Mouse (Mus musculus) intestine, postnatal 0 days (tissue): ENCODE results near the gene Lrrc51. TPM values are rescaled to one million over a fixed set of nuclear protein-coding genes. Genes with fewer than 3 reads are reported as not detected.

Source experiments
- ATAC-seq: fragments of 200-750 bp; cut with Nextera tagmentation; 2 replicates; pipeline ENCODE4 v1.8.0; 2017; ENCODE audit warnings: mild to moderate bottlenecking, moderate TSS enrichment, moderate library complexity
- H3K27ac ChIP-seq: fragments of 300-500 bp; sonication (generic); 2 replicates; pipeline ENCODE4 v1.5.1; 2014; ENCODE audit warnings: mild to moderate bottlenecking, low read depth, low read length, moderate library complexity
- H3K27me3 ChIP-seq: fragments of 300-500 bp; sonication (generic); replicated peaks from 2 replicates; pipeline ENCODE4 v1.6.1; 2014; ENCODE audit warnings: low read length, mixed read lengths; ENCODE audit not compliant: control insufficient read depth, insufficient read depth
- H3K36me3 ChIP-seq: fragments of 300-500 bp; sonication (generic); 2 replicates; pipeline ENCODE4 v1.6.1; 2014; ENCODE audit warnings: mild to moderate bottlenecking, moderate library complexity; ENCODE audit not compliant: control insufficient read depth, insufficient read depth
- H3K4me1 ChIP-seq: fragments of 300-500 bp; sonication (generic); replicated peaks from 2 replicates; pipeline ENCODE4 v1.6.1; 2014; ENCODE audit warnings: antibody characterized with exemption, low read length, mixed read lengths; ENCODE audit not compliant: control insufficient read depth, insufficient read depth
- H3K4me2 ChIP-seq: fragments of 300-500 bp; sonication (generic); replicated peaks from 2 replicates; pipeline ENCODE4 v1.6.1; 2014; ENCODE audit warnings: low read depth, mild to moderate bottlenecking, moderate library complexity
- H3K4me3 ChIP-seq: fragments of 300-500 bp; sonication (generic); 2 replicates; pipeline ENCODE4 v1.5.1; 2014; ENCODE audit warnings: low read depth, low read length
- H3K9ac ChIP-seq: fragments of 300-500 bp; sonication (generic); 2 replicates; pipeline ENCODE4 v1.6.1; 2014; ENCODE audit warnings: mild to moderate bottlenecking, low read depth, low read length
- H3K9me3 ChIP-seq: fragments of 300-500 bp; sonication (generic); 2 replicates; pipeline ENCODE4 v1.6.1; 2016; ENCODE audit warnings: mixed run types; ENCODE audit not compliant: control insufficient read depth
- CTCF ChIP-seq: sonication (generic); IDR thresholded peaks from 2 replicates; pipeline ENCODE4 v1.5.1; 2016; ENCODE audit warnings: low read depth, mild to moderate bottlenecking, control low read depth, antibody characterized with exemption, moderate library complexity
- WGBS: fragments of 180-500 bp; shearing (Covaris S2); extraction: QIAGEN DNeasy Blood & Tissue Kit; methylation state at CpG from one replicate; pipeline ENCODE4 v1.1.7; 2014; 5-methylcytosine and 5-hydroxymethylcytosine counted together
- polyA plus RNA-seq: library from polyadenylated mRNA; unstranded; fragments of >200 nt; fragmentation: Nextera tagmentation; extraction: Ambion mirVana; gene quantifications from 2 replicates; pipeline ENCODE4 v1.2.1, GENCODE M21; 2015

Gene Lrrc51
- 3.1 and 3.6 TPM in 2 replicates for polyA plus RNA-seq

GRCm38 (mm10) chr7:101933751-101934240 lies at the start of gene Lrrc51, which contains the start of gene Numa1:
Lrrc51 (minus strand) TSS chr7:101933895.
Numa1 (plus strand) TSS chr7:101934111.
- H3K27me3 ChIP-seq, result no peaks in the 10 kb centered on the region
- WGBS, result under 1% methylated on average over 40 of the region's 40 CpGs
- peak within 1 kb of the TSS; percentile 67 for H3K27ac ChIP-seq
- ATAC-seq, result peak; percentile 99
- 0 out of 2 replicates have a peak, but pooled peaks have one; percentile 12 for TF ChIP-seq CTCF
- no peaks in the 10 kb centered on the region for H3K9me3 ChIP-seq
- no peaks in the 10 kb centered on the region for H3K36me3 ChIP-seq
- H3K9ac ChIP-seq, result peak within 1 kb of the TSS; percentile 54
- H3K4me2 ChIP-seq, result peak within 1 kb of the TSS; percentile 87
- no peaks in the 10 kb centered on the region for H3K4me1 ChIP-seq
- peak within 1 kb of the TSS; percentile 63 for H3K4me3 ChIP-seq

DNA sequence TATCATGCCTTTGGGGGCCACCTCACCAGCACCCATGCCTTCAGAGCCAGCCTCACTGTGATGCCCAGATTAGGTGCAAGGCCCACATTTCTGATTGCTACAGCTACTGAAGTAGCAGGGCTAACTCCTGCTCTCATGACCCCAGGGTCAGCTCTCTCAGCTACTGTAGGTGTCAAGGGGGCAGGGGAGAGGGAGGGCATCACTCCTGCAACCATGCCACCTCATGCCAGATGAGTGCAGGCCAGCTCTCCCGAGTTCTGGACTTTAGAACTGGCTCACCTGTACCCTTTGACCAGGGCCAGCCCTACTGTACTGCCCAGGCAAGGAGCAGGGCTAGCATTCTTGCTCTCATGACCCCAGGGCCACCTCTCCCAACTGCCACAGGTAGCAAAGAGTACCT lies 49.0 kb upstream of the Lrrc51 start:
- Histone ChIP-seq H3K9me3 (no peaks in the 10 kb centered on the region), H3K27me3 (no peaks in the 10 kb centered on the region), H3K4me1 (no peaks in the 10 kb centered on the region), H3K9ac (no peak overlapping the region), H3K4me2 (no peak overlapping the region), H3K4me3 (no peak overlapping the region), H3K27ac (no peak overlapping the region), H3K36me3 (peaks cover 32% of the 10 kb centered on the region)
- peak; percentile 66; the same call in 1 of the 2 replicates for ATAC-seq
- whole genome bisulfite sequencing, result 60% methylated on average over 1 of the region's 1 CpGs
- TF ChIP-seq CTCF, result no peak

DNA sequence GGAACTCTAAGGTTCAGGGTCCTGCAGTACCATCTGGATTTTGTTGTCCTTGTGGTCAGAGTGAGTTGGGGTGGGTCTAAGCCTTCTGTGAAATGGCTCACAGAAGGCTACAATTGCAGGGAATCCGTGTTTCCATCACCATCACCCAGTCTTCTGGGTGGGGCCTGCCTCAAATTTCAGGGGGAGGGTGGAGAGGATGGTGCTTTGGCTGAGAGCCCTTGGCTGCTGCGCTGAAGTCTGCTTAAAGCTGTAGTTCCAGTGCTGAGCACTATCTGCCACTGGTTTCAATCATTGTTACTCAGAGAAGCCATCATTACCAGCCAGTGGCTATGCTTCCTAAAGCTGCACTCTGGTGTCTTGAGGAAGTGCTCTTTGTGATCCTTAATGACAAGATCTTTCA lies 40.8 kb upstream of the Lrrc51 start:
- Histone ChIP-seq H3K27me3 (no peaks in the 10 kb centered on the region), H3K9me3 (no peaks in the 10 kb centered on the region), H3K4me3 (no peak overlapping the region), H3K9ac (no peak overlapping the region), H3K4me2 (no peak overlapping the region), H3K36me3 (0 out of 2 replicates have a peak, but pooled peaks cover 8% of the 10 kb centered on the region), H3K27ac (no peak overlapping the region), H3K4me1 (peaks cover 14% of the 10 kb centered on the region; the same call in 1 of the 2 replicates)
- no peak for TF ChIP-seq CTCF
- ATAC-seq, result no peak
- WGBS, result 30% methylated on average over 2 of the region's 2 CpGs

DNA sequence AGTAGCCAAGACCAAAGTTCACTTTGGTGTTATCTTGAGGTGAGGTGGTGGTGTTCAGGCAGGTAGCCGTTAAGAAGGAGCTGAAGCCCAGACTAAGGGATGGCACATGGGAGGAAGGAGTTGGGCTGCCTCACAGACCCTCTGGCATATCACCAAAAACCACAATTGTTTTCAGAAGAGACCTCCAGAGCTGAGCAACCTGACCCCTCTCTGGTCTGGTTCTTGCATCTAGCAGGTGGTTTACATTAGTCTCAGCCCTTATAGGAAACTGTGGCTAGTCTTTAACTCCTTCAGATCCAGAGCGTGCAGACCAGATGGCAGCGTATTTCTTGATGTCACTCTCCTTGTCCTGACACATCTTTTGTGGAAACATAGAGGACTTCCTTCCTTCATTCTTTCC lies 40.0 kb upstream of the Lrrc51 start:
- H3K27ac ChIP-seq, result peak overlapping the region; percentile 41
- no peak for TF ChIP-seq CTCF
- no peaks in the 10 kb centered on the region for H3K27me3 ChIP-seq
- peak overlapping the region; percentile 17; the same call in 1 of the 2 replicates for H3K4me2 ChIP-seq
- H3K36me3 ChIP-seq, result 0 out of 2 replicates have a peak, but pooled peaks cover 8% of the 10 kb centered on the region
- WGBS, result 48% methylated on average over 3 of the region's 3 CpGs
- H3K9me3 ChIP-seq, result no peaks in the 10 kb centered on the region
- peaks cover 14% of the 10 kb centered on the region; the same call in 1 of the 2 replicates for H3K4me1 ChIP-seq
- no peak for ATAC-seq
- H3K9ac ChIP-seq, result no peak overlapping the region; the same call in 1 of the 2 replicates
- H3K4me3 ChIP-seq, result no peak overlapping the region

- peak overlapping the region; percentile 74 for H3K9ac ChIP-seq
- no peaks in the 10 kb centered on the region for H3K36me3 ChIP-seq
- H3K4me3 ChIP-seq, result peak overlapping the region; percentile 71
- H3K4me2 ChIP-seq, result peak overlapping the region; percentile 88
- H3K27me3 ChIP-seq, result no peaks in the 10 kb centered on the region
- no peak for ATAC-seq
- peak overlapping the region; percentile 99 for H3K27ac ChIP-seq
- no peak for TF ChIP-seq CTCF
- peaks cover 14% of the 10 kb centered on the region; the same call in 1 of the 2 replicates for H3K4me1 ChIP-seq
- no peaks in the 10 kb centered on the region for H3K9me3 ChIP-seq
- WGBS, result 28% methylated on average over 2 of the region's 2 CpGs
These were observed 38.0 kb upstream of the Lrrc51 start for GRCm38 (mm10) chr7:101971721-101972120.

GRCm38 (mm10) chr7:101970821-101971461 lies 37.2 kb upstream of the Lrrc51 start:
- no peaks in the 10 kb centered on the region for H3K9me3 ChIP-seq
- H3K9ac ChIP-seq, result peak overlapping the region; percentile 74
- H3K4me1 ChIP-seq, result peaks cover 14% of the 10 kb centered on the region; the same call in 1 of the 2 replicates
- peak overlapping the region; percentile 71 for H3K4me3 ChIP-seq
- WGBS, result 1% methylated on average over 19 of the region's 19 CpGs
- peak overlapping the region; percentile 88 for H3K4me2 ChIP-seq
- peak; percentile 52 for ATAC-seq
- no peaks in the 10 kb centered on the region for H3K27me3 ChIP-seq
- peak overlapping the region; percentile 99 for H3K27ac ChIP-seq
- H3K36me3 ChIP-seq, result no peaks in the 10 kb centered on the region
- peak; percentile 18; the same call in 1 of the 2 replicates for TF ChIP-seq CTCF
